Mouse (Mus musculus): ENCODE data around the gene Cbx5. TPM values are rescaled to one million over a fixed set of nuclear protein-coding genes. Genes with fewer than 3 reads are reported as not detected.

Gene Cbx5
- total and polyA plus RNA-seq, 3 experiments, result 94.9 to 171 (median 128) TPM

DNA sequence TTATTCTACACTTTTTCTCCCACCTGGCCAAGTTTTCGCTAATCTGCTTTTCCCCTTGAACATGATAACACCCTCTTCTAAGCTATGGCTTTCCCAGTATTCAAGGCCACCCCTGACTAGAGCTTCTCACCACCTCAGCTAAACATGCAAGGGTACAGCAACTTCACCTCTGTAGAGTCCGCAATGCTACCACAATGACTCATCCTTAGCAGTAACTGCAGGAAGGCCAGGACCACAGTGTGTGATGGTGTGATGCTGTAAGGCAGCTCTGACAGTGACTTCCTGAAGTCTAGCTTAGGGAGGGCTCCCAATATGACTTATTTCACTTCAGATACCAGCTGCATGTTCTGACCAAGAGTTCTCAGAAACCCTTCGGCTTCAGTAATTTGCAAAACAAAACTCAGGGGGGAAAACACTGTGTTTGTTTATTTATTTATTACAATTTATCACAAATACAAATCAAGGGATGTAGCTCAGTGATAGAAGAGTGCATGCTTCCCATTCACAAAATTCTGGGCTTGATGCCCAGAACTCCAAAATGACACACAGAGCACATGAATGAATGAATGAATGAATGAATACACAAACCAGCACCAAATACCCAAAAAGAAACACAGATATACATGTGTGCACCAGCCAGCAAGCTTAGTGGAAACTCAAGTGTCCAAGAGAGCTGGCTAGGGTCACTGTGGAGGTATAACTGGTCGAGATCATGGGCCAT, 86.6 kb downstream of the Cbx5 start:
- no peaks in the 10 kb centered on the region for H3K79me2 ChIP-seq (replicated peaks; ENCODE audit: control insufficient read depth, extremely low read depth, insufficient read depth, poor library complexity, severe bottlenecking)
- DNase-seq (ENCODE audit: extremely low read depth), result peak; percentile 94
- H3K36me3 ChIP-seq (replicated peaks in 1 of 2; ENCODE audit: control insufficient read depth in 1 of 2, insufficient read depth in 1 of 2, low read length in 1 of 2), result peaks cover 22 to 42% of the 10 kb centered on the region in 2 experiments
- TF ChIP-seq ZKSCAN1 (IDR thresholded peaks at IDR 0.05; ENCODE audit: borderline replicate concordance, low read depth, low read length), result no peak
- peak; percentile 78 for TF ChIP-seq BHLHE40 (IDR thresholded peaks at IDR 0.05; ENCODE audit: low read depth, low read length)
- TF ChIP-seq TBP (conservative IDR thresholded peaks at IDR 0.05; ENCODE audit: low read depth, low read length), result no peak
- no peak for TF ChIP-seq USF2 (conservative IDR thresholded peaks at IDR 0.05; ENCODE audit: low read depth, low read length)
- TF ChIP-seq CTCF (conservative IDR thresholded peaks at IDR 0.05 in 1 of 2, IDR thresholded peaks at IDR 0.05 in 1 of 2; ENCODE audit: low read depth in 2 of 2, low read length in 2 of 2), result no peak
- peak; percentile 96 for TF ChIP-seq IRF4 (IDR thresholded peaks at IDR 0.05; ENCODE audit: low read depth, low read length)
- TF ChIP-seq ZC3H11A (IDR thresholded peaks at IDR 0.05; ENCODE audit: low read depth, low read length), result no peak
- TF ChIP-seq ETS1 (conservative IDR thresholded peaks at IDR 0.05; ENCODE audit: low read depth, low read length), result peak; percentile 86
- no peak for TF ChIP-seq NRF1 (IDR thresholded peaks at IDR 0.05; ENCODE audit: low read depth, low read length)
- TF ChIP-seq POLR2A (IDR thresholded peaks at IDR 0.05; ENCODE audit: low read depth, low read length), result no peak
- no peak for TF ChIP-seq ZMIZ1 (IDR thresholded peaks at IDR 0.05; ENCODE audit: low read depth, low read length)
- TF ChIP-seq ELF1 (IDR thresholded peaks at IDR 0.05; ENCODE audit: low read depth, low read length), result peak; percentile 76
- TF ChIP-seq JUND (conservative IDR thresholded peaks at IDR 0.05; ENCODE audit: low read depth, low read length), result peak; percentile 93
- peak; percentile 83 for TF ChIP-seq JUN (IDR thresholded peaks at IDR 0.05; ENCODE audit: insufficient read depth, low read depth, low read length)
- peak; percentile 71 for TF ChIP-seq EP300 (IDR thresholded peaks at IDR 0.05; ENCODE audit: low read length)
- dilution Hi-C loops (cut with MboI; ENCODE audit: extremely low pct_ligation_motif_present, extremely low pct_unique_long_range_greater_than_20kb, low sequenced_read_pairs) (no loop called here), in situ Hi-C loops (cut with MboI; ENCODE audit: low pct_ligation_motif_present, low pct_unique_long_range_greater_than_20kb, low sequenced_read_pairs) (loop anchor here (25.0 kb wide), 1 partner anchor 416 kb away; no protein-coding TSS in a partner anchor)
- peak overlapping the region; percentile 88; the same call in 1 of the 2 replicates for H3K4me2 ChIP-seq (ENCODE audit: insufficient read depth, low read depth, poor library complexity, severe bottlenecking)
- H3K4me3 ChIP-seq (replicated peaks in 1 of 3; ENCODE audit: low read depth in 2 of 3, low read length in 2 of 3, poor library complexity in 1 of 3), result peak overlapping the region; percentile 55 to 77 (median 62)
- no peaks in the 10 kb centered on the region for H3K9me3 ChIP-seq (replicated peaks; ENCODE audit: low read length)
- H3K9ac ChIP-seq (ENCODE audit: insufficient read depth, low read depth), result peak overlapping the region; percentile 85
- H3K27ac ChIP-seq (ENCODE audit: insufficient read depth, low read depth), result peak overlapping the region; percentile 92
- H3K27me3 ChIP-seq (replicated peaks), result no peaks in the 10 kb centered on the region
- peaks cover 5 to 54% of the 10 kb centered on the region in 2 experiments for H3K4me1 ChIP-seq (ENCODE audit: control insufficient read depth in 1 of 2, insufficient read depth in 2 of 2)

DNA sequence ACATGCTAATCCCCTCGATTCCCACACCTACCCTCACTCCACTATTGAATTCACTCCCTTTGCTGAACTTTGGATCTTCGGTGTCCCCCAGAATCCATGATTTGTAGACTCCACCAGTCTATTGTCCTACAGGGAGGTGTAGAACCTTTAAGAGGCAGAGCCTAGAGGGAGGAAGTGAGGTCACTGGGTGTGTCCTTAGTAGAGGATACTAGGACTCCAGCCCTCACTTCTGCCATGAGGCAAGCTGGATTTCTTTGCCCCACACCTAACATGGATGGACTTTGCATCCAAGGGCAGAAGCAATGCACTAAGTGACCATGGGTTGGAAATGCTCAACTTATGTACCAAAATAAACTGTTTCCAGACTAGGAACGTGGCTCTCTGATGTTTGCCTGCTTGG, 87.2 kb downstream of the Cbx5 start:
- Histone ChIP-seq H3K9me3 (replicated peaks; ENCODE audit: low read length) (no peaks in the 10 kb centered on the region), H3K79me2 (replicated peaks; ENCODE audit: control insufficient read depth, extremely low read depth, insufficient read depth, poor library complexity, severe bottlenecking) (no peaks in the 10 kb centered on the region), H3K4me2 (ENCODE audit: insufficient read depth, low read depth, poor library complexity, severe bottlenecking) (peak overlapping the region; percentile 88), H3K36me3 (replicated peaks in 1 of 2; ENCODE audit: control insufficient read depth in 1 of 2, insufficient read depth in 1 of 2, low read length in 1 of 2) (peaks cover 18 to 35% of the 10 kb centered on the region in 2 experiments), H3K27me3 (replicated peaks) (no peaks in the 10 kb centered on the region), H3K4me3 (replicated peaks in 1 of 3; ENCODE audit: low read depth in 2 of 3, low read length in 2 of 3, poor library complexity in 1 of 3) (peak overlapping the region; percentile 55 to 77 (median 62)), H3K9ac (ENCODE audit: insufficient read depth, low read depth) (peak overlapping the region; percentile 85), H3K4me1 (ENCODE audit: control insufficient read depth in 1 of 2, insufficient read depth in 2 of 2) (peaks cover 5 to 54% of the 10 kb centered on the region in 2 experiments), H3K27ac (ENCODE audit: insufficient read depth, low read depth) (peak overlapping the region; percentile 92)
- peak; percentile 87 for DNase-seq (ENCODE audit: extremely low read depth)
- dilution Hi-C loops (cut with MboI; ENCODE audit: extremely low pct_ligation_motif_present, extremely low pct_unique_long_range_greater_than_20kb, low sequenced_read_pairs), result no loop called here
- in situ Hi-C loops (cut with MboI; ENCODE audit: low pct_ligation_motif_present, low pct_unique_long_range_greater_than_20kb, low sequenced_read_pairs), result loop anchor here (25.0 kb wide), 1 partner anchor 415 kb away; no protein-coding TSS in a partner anchor
- peak; percentile 82; the same call in 1 of the 2 replicates for TF ChIP-seq SIN3A (IDR thresholded peaks at IDR 0.05; ENCODE audit: low read length)
- no peak for TF ChIP-seq CHD2 (IDR thresholded peaks at IDR 0.05; ENCODE audit: low read length)
- no peak for TF ChIP-seq ZC3H11A (IDR thresholded peaks at IDR 0.05; ENCODE audit: low read depth, low read length)
- TF ChIP-seq POLR2A (IDR thresholded peaks at IDR 0.05; ENCODE audit: low read depth, low read length), result peak; percentile 97
- TF ChIP-seq JUND (conservative IDR thresholded peaks at IDR 0.05; ENCODE audit: low read depth, low read length), result 0 out of 2 replicates have a peak, but pooled peaks have one; percentile 34
- TF ChIP-seq MAX (IDR thresholded peaks at IDR 0.05; ENCODE audit: low read length), result peak; percentile 94
- peak; percentile 91 for TF ChIP-seq ZMIZ1 (IDR thresholded peaks at IDR 0.05; ENCODE audit: low read depth, low read length)
- no peak for TF ChIP-seq CHD1 (IDR thresholded peaks at IDR 0.05; ENCODE audit: low read depth, low read length)
- 0 out of 2 replicates have a peak, but pooled peaks have one; percentile 12 for TF ChIP-seq IRF4 (IDR thresholded peaks at IDR 0.05; ENCODE audit: low read depth, low read length)
- TF ChIP-seq MYC (IDR thresholded peaks at IDR 0.05; ENCODE audit: low read depth, low read length), result peak; percentile 98
- TF ChIP-seq E2F4 (IDR thresholded peaks at IDR 0.05; ENCODE audit: insufficient replicate concordance, low read depth, low read length), result no peak
- no peak for TF ChIP-seq USF2 (conservative IDR thresholded peaks at IDR 0.05; ENCODE audit: low read depth, low read length)
- no peak for TF ChIP-seq RCOR1 (conservative IDR thresholded peaks at IDR 0.05; ENCODE audit: low read depth, low read length)
- no peak for TF ChIP-seq NRF1 (IDR thresholded peaks at IDR 0.05; ENCODE audit: low read depth, low read length)
- TF ChIP-seq GABPA (IDR thresholded peaks at IDR 0.05; ENCODE audit: insufficient replicate concordance, low read depth, low read length), result no peak
- peak; percentile 71 for TF ChIP-seq HCFC1 (IDR thresholded peaks at IDR 0.05; ENCODE audit: low read depth, low read length)
- no peak for TF ChIP-seq SMC3 (IDR thresholded peaks at IDR 0.05; ENCODE audit: low read depth, low read length)
- TF ChIP-seq UBTF (IDR thresholded peaks at IDR 0.05; ENCODE audit: low read depth, low read length), result no peak
- TF ChIP-seq RAD21 (IDR thresholded peaks at IDR 0.05; ENCODE audit: low read depth, low read length), result no peak
- peak; percentile 88 for TF ChIP-seq POLR2AphosphoS2 (IDR thresholded peaks at IDR 0.05; ENCODE audit: low read depth, low read length)
- peak; percentile 96 for TF ChIP-seq NELFE (IDR thresholded peaks at IDR 0.05; ENCODE audit: low read depth, low read length)
- no peak for TF ChIP-seq PAX5 (IDR thresholded peaks at IDR 0.05; ENCODE audit: low read length)
- no peak for TF ChIP-seq ZKSCAN1 (IDR thresholded peaks at IDR 0.05; ENCODE audit: borderline replicate concordance, low read depth, low read length)
- TF ChIP-seq EP300 (IDR thresholded peaks at IDR 0.05; ENCODE audit: low read length), result no peak

Data from CH12.LX (cell line).